Mouse (Mus musculus): ENCODE results near the gene Aldoc. TPM values are rescaled to one million over a fixed set of nuclear protein-coding genes. Genes with fewer than 3 reads are reported as not detected.
A peak's percentile ranks its signal among the peaks of the same experiment; 100 is the strongest.

Aldoc gene
- polyA plus RNA-seq, 1 experiment = 0.91 TPM

- H3ac ChIP-seq (ENCODE audit: control insufficient read depth, insufficient read length, low read depth) = no peak overlapping the region
- TF ChIP-seq MYOD1 (IDR thresholded peaks at IDR 0.05; ENCODE audit: control insufficient read depth, insufficient read length, low read depth) = no peak
- TF ChIP-seq FOSL1 (IDR thresholded peaks at IDR 0.05; ENCODE audit: insufficient read depth, low read length, poor library complexity, severe bottlenecking) = no peak
Measured at GRCm38 (mm10) chr11:78348474-78348873, 25.7 kb downstream of the Aldoc start.

GRCm38 (mm10) chr11:78349441-78350358 lies 26.9 kb downstream of the Aldoc start:
- no peak for TF ChIP-seq MYOG (IDR thresholded peaks at IDR 0.05; ENCODE audit: control insufficient read depth, extremely low read depth, insufficient read length)
- TF ChIP-seq FOSL1 (IDR thresholded peaks at IDR 0.05; ENCODE audit: insufficient read depth, low read length, poor library complexity, severe bottlenecking) = no peak
- TF ChIP-seq USF1 (IDR thresholded peaks at IDR 0.05; ENCODE audit: low read depth) = no peak
- no peak for TF ChIP-seq CEBPB (IDR thresholded peaks at IDR 0.05; ENCODE audit: low read depth)
- peaks cover 7% of the 10 kb centered on the region for H3K36me3 ChIP-seq (ENCODE audit: control insufficient read depth, insufficient read depth)
- no peaks in the 10 kb centered on the region for H3K27me3 ChIP-seq (ENCODE audit: control insufficient read depth, insufficient read depth, insufficient read length)
- no peaks in the 10 kb centered on the region for H3K79me3 ChIP-seq (ENCODE audit: low read depth)
- no peak overlapping the region for H3K4me3 ChIP-seq (ENCODE audit: insufficient read depth, poor library complexity, severe bottlenecking)
- no peaks in the 10 kb centered on the region for H3K79me2 ChIP-seq (ENCODE audit: control insufficient read depth, insufficient read depth)
- H3ac ChIP-seq (ENCODE audit: control insufficient read depth, insufficient read length, low read depth) = no peak overlapping the region

More at GRCm38 (mm10) chr11:78348474-78348873, 25.7 kb downstream of the Aldoc start:
- Histone ChIP-seq H3K36me3 (ENCODE audit: control insufficient read depth, insufficient read depth) (peaks cover 7% of the 10 kb centered on the region), H3K27me3 (ENCODE audit: control insufficient read depth, insufficient read depth, insufficient read length) (no peaks in the 10 kb centered on the region), H3K79me3 (ENCODE audit: low read depth) (no peaks in the 10 kb centered on the region), H3K4me3 (ENCODE audit: insufficient read depth, poor library complexity, severe bottlenecking) (no peak overlapping the region), H3K79me2 (ENCODE audit: control insufficient read depth, insufficient read depth) (no peaks in the 10 kb centered on the region)

- no peaks in the 10 kb centered on the region for H3K27me3 ChIP-seq (ENCODE audit: control insufficient read depth, insufficient read depth, insufficient read length)
- H3K4me3 ChIP-seq (ENCODE audit: insufficient read depth, poor library complexity, severe bottlenecking) = no peak overlapping the region
- H3K79me2 ChIP-seq (ENCODE audit: control insufficient read depth, insufficient read depth) = no peaks in the 10 kb centered on the region
- H3K36me3 ChIP-seq (ENCODE audit: control insufficient read depth, insufficient read depth) = peaks cover 5% of the 10 kb centered on the region
- no peaks in the 10 kb centered on the region for H3K79me3 ChIP-seq (ENCODE audit: low read depth)
- TF ChIP-seq CTCF (IDR thresholded peaks at IDR 0.05; ENCODE audit: control insufficient read depth, insufficient read depth, insufficient read length) (no peak), CEBPB (IDR thresholded peaks at IDR 0.05; ENCODE audit: low read depth) (no peak), MAX (IDR thresholded peaks at IDR 0.05) (no peak), MYOD1 (IDR thresholded peaks at IDR 0.05; ENCODE audit: control insufficient read depth, insufficient read length, low read depth) (no peak), USF1 (IDR thresholded peaks at IDR 0.05; ENCODE audit: low read depth) (no peak), FOSL1 (IDR thresholded peaks at IDR 0.05; ENCODE audit: insufficient read depth, low read length, poor library complexity, severe bottlenecking) (no peak), MYOG (IDR thresholded peaks at IDR 0.05; ENCODE audit: control insufficient read depth, extremely low read depth, insufficient read length) (no peak)
- H3ac ChIP-seq (ENCODE audit: control insufficient read depth, insufficient read length, low read depth) = no peak overlapping the region
Measured at GRCm38 (mm10) chr11:78353081-78353480, 30.3 kb downstream of the Aldoc start.

GRCm38 (mm10) chr11:78354905-78355304 lies 32.1 kb downstream of the Aldoc start:
- Histone ChIP-seq H3K79me2 (ENCODE audit: control insufficient read depth, insufficient read depth) (no peaks in the 10 kb centered on the region), H3K79me3 (ENCODE audit: low read depth) (no peaks in the 10 kb centered on the region), H3K4me3 (ENCODE audit: insufficient read depth, poor library complexity, severe bottlenecking) (no peak overlapping the region), H3K36me3 (ENCODE audit: control insufficient read depth, insufficient read depth) (no peaks in the 10 kb centered on the region), H3K27me3 (ENCODE audit: control insufficient read depth, insufficient read depth, insufficient read length) (no peaks in the 10 kb centered on the region), H3ac (ENCODE audit: control insufficient read depth, insufficient read length, low read depth) (no peak overlapping the region)
- TF ChIP-seq CEBPB (IDR thresholded peaks at IDR 0.05; ENCODE audit: low read depth) (no peak), USF1 (IDR thresholded peaks at IDR 0.05; ENCODE audit: low read depth) (no peak), MYOD1 (IDR thresholded peaks at IDR 0.05; ENCODE audit: control insufficient read depth, insufficient read length, low read depth) (no peak), FOSL1 (IDR thresholded peaks at IDR 0.05; ENCODE audit: insufficient read depth, low read length, poor library complexity, severe bottlenecking) (no peak), MAX (IDR thresholded peaks at IDR 0.05) (no peak), CTCF (IDR thresholded peaks at IDR 0.05; ENCODE audit: control insufficient read depth, insufficient read depth, insufficient read length) (no peak)

GRCm38 (mm10) chr11:78355471-78356238 lies 32.9 kb downstream of the Aldoc start:
- Histone ChIP-seq H3K36me3 (ENCODE audit: control insufficient read depth, insufficient read depth) (no peaks in the 10 kb centered on the region), H3K27me3 (ENCODE audit: control insufficient read depth, insufficient read depth, insufficient read length) (no peaks in the 10 kb centered on the region), H3ac (ENCODE audit: control insufficient read depth, insufficient read length, low read depth) (no peak overlapping the region), H3K79me2 (ENCODE audit: control insufficient read depth, insufficient read depth) (no peaks in the 10 kb centered on the region), H3K4me3 (ENCODE audit: insufficient read depth, poor library complexity, severe bottlenecking) (no peak overlapping the region), H3K79me3 (ENCODE audit: low read depth) (no peaks in the 10 kb centered on the region)
- TF ChIP-seq MYOD1 (IDR thresholded peaks at IDR 0.05; ENCODE audit: control insufficient read depth, insufficient read length, low read depth) (no peak), CTCF (IDR thresholded peaks at IDR 0.05; ENCODE audit: control insufficient read depth, insufficient read depth, insufficient read length) (peak; percentile 41)
